Mouse (Mus musculus): ENCODE measurements around the gene Nop56.

Gene Nop56

DNA sequence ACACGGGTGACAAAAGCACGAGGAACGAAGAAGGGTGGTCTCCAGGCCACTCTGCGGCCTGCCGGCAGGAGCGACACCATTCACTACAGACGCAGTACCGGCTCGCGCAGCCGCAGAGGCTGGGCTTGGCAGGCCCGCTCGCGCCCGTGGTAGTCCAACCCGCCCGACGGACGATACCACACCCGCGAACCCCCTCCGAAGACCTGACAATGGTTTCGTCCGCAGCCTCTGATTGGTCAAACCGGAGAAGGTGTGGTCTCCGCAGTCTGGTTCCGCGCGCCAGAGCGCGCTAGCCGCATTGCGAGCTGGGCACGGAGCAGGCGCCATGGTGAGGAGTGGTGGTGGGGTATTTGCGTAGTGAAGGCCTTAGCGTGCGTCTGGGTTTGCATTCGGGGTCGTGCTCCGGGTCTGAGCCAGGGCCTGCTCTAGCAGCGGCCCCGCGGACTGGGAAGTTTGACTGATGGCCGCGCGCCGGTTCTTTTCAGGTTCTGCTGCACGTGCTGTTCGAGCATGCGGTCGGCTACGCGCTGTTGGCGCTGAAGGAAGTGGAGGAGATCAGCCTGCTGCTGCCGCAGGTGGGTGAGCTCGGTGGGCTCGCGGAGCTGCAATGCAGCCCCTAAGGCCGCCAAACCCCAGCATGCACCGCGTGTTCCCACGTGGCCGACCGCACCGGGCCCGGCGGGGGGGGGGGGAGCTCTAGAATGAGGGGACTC is at the start of gene Nop56:
Gene Nop56 (plus strand): TSS at position 282 of the 713 bp plus-strand sequence.
- DNase-seq (ENCODE audit: low spot score in 2 of 2), result peak; percentile 98 to 99

DNA sequence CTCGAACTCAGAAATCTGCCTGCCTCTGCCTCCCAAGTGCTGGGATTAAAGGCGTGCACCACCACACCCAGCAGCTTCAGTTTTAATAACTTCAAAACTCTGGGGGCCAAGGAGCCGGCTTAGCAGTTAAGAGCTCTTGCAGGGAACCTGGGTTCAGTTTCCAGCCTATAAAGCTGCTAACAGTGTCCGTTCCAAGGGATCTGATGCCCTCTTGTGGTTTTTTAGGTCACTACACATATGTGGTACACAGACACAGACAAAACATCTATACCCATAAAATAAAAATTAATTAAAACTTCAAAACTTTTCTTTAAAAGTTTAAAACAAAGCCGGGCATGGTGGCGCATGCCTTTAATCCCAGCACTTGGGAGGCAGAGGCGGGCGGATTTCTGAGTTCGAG is 27.3 kb upstream of the Nop56 start:
- DNase-seq (ENCODE audit: low spot score in 2 of 2), result peak in 1 of 2 experiments; percentile 2

DNA sequence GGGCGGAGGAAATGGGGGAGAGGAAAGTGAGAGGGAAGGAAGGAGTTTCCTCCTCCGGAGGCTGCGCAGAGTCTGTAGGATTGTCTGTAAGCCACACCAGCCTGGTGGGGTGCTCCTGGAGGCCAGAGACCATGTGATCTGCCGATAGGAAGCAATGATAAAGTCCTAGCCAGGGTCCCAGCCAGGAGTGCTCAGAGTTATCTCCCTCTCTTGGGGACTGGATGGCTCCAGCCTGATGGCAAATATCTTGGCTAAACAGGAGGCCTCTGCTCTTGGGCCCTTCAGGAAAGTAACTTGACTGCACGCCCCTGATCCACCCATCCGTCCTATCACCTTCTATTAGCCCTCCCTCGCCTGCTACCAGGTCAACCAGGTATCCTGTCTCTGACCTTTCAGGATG is 26.0 kb upstream of the Nop56 start:
- no peak for DNase-seq (ENCODE audit: low spot score in 2 of 2)

DNA sequence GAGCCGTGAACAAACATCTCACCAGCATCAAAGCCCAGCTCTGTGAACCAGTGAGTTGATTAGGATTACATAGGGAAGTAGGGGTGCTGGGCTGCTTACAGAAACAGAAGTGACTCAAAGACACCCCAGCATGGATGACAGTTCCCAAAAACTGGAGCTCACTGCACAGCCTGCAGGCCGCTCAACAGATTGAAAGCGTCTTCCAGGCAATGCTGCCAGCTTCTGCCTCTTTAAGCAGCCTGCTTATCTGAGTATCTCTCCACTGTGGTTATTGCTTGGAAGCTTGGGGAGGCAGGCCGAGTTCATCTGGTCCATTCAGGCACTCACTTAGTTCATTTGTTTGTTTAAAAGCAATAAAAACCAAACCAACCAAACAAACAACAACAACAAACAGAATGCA is 17.5 kb upstream of the Nop56 start:
- no peak for DNase-seq (ENCODE audit: low spot score in 2 of 2)

DNA sequence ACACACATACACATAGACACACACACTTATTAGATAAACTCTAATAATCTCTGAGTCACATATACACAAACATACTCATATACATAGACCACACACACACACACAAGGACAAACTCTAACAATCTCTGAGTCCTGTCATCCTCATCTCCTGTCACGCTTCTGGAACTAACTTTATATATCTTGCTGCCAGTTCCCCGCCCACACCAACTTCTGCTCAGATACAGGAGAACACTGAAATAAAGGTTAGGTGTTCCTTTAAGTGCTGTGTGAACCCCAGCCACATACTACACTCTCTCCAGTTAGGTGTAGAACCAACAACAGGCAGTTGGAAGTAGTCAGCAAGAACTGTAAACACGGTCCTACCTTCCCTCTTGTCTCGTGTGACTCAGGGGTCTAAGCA is 13.4 kb upstream of the Nop56 start:
- DNase-seq (ENCODE audit: low spot score in 2 of 2), result no peak

DNA sequence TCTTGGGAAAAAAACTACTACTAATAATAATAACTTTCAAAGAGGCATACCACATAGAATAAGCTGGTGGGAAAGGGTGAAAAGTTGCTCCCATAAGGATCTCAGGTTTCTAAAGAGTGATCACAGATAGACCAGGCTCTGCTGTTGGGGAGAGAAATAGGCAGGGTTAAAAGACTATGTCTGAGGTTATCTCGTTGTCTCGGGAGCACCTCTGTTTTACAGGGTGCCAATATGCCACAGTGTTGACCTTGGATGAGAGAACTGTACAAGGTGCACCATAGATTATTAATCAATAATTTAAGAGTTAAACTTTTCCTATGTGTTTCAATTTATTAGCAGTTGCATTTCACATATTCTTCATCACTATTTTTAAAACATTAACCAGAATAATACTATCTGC is 12.3 kb upstream of the Nop56 start:
- no peak for DNase-seq (ENCODE audit: low spot score in 2 of 2)

DNA sequence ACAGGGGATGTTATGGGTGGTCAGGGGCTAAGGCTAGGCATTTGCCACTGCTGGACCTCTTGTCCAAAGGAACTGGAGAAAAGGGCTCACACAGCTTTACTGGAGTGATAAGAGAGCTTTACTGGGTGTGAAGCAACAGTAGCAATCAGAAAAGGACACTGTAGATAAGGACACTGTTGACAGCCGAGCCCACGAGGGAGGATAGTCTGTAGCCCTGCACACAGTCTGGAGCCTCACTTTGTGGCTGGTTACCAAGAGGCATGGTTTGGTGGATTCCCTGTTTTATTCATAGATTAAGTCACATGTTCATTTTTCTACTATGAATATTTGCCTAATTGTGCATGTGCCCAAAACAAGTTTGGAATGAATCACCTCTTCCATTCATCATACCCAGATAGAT is 11.8 kb upstream of the Nop56 start:
- DNase-seq (ENCODE audit: low spot score in 2 of 2), result no peak

DNA sequence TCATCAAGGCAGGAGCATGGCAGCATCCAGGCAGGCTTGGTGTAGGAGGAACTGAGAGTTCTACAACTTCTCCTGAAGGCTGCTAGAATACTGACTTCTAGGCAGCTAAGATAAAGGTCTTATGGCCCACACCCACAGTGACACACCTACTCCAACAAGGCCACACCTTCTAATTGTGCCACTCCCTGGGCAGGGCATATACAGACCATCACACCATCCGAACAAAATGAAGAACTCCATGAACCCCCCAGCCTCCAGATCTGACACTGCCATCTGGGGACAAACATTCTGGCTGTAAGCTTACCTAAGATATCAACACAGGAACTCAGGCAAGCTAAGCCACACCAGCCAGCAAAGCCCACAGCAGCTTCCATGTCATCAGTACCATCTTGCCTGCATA is 8.7 kb upstream of the Nop56 start:
- DNase-seq (ENCODE audit: low spot score in 2 of 2), result no peak

DNA sequence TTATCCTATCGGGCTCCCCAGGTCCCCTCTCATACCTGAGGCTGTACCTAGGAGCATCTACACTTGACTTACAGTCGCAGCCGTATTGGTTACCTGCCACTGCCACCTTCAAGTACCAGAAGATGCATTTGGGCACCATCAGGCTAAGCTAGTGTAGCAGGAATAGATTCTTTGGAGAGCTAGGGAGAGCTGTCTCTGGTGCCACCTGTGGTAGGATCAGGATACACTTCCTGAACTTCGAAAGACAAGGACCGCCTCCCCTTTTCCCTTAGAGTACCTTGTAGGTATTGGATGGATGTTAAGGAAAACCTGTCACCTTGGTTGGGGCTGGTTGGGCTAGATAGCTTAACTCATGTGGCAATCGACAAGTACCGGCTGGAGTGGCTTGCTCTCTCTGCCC is 6.2 kb upstream of the Nop56 start:
- no peak for DNase-seq (ENCODE audit: low spot score in 2 of 2)

DNA sequence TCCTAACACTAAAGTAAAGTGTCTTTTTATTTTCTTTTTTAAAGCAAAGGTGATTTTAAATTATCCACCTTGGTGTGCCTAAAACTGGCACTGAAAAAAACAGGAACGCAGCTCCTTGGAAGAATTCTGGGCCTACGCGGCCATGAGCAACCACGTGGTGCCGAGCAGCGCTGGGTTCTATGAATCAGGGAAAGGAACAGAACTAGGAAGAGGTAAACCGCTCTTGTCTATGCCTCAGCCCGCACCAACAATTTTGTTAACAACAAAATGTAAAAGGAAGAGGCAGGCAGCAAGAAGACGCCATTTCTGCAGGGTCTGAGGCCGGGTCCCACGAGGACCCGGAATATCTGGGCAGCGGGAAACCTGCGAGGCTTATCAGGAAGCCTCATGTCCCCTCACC is 498 bp upstream of the Nop56 start:
- no peak for DNase-seq (ENCODE audit: low spot score in 2 of 2)

DNA sequence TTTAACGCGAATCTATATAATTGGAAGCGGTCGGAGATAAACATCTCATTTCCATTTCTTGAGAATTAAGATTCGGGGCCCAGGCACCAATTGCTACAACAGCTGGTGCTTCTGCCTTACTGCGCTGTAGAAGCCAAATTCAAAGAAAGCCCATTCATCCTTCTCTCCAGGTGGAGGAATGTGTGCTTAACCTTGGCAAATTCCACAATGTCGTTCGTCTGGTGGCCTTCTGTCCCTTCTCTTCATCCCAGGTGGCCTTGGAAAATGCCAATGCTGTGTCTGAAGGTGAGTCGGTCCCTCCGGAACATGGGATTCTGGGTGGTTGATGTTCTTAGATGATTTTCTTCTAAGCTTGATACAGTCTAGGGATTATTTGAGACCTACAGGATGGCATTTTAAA is 632 bp downstream of the Nop56 start:
- no peak for DNase-seq (ENCODE audit: low spot score in 2 of 2)

DNA sequence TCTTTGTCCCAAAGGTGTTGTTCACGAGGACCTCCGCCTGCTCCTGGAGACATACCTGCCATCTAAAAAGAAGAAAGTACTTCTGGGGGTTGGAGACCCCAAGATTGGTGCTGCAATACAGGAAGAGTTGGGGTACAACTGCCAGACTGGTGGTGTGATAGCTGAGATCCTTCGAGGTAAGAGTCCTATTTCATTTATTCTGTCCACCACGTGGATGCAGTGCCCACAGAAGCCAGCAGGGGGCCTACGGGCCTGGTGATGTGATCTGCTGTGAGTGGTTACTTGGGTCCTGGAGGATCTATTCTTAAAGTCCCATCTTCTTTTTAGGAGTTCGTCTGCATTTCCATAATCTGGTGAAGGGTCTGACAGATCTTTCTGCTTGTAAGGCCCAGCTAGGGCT is 1.4 kb downstream of the Nop56 start:
- DNase-seq (ENCODE audit: low spot score in 2 of 2), result no peak

DNA sequence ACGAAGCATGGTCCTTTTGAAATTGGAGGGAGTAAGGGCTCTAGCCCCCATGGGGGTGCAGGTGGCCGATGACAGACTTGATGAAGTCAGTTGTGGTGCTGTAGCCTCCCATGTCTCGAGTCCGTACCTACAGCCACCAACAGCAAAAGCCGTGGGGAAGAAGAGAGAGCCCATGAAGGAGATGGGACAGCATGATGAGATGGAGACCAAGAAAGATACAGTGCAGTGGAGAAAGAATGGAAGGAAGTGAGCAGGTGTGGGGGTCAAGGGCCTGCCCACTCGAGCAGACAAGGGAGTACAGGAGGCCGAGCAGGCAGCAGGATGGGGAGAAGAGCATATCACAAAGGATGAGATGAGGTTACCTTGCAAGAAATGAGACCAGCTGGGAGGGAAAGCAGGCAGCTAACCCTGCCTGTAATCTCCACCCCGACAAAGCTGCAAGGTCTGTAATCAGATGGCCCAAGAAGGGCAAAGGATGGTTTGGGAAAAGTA is 5.4 kb downstream of the Nop56 start:
- no peak for DNase-seq (ENCODE audit: low spot score in 2 of 2)

DNA sequence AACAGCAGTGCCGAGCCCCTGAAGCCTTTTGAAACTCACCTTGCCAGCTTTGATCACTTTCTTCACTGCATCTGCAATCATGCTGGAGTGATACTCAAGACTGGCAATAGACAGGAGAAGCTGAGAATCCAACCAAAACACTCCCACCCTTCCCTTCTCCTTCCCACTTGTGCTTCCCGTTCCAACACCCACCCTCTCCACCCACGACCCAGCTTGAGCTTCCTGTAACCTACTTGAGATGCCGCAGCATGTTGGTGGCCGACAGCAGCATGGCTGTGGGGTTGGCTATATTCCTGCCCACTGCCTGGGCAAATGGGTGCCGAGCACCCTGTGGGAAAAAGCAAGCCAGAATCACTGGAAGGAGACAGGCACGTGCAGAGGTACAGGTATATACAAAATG is 6.0 kb downstream of the Nop56 start:
- no peak for DNase-seq (ENCODE audit: low spot score in 2 of 2)

DNA sequence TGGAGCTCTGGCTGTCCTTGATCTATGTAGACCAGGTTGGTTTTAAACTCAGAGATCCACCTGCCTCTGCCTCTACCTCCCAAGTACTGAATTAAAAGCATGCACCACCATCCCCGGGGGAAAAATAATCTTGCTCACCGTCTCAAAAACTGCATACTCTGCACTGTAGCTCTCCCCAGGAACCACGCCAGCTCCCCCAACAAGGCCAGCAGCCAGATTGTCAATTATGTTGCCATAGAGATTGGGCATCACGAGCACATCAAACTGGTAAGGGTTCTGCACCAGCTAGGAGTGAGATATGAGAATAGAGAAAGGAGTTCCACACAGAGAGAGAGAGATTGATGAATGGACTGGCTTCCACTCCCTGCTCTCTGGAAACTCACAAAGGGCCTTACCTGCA is 6.6 kb downstream of the Nop56 start:
- DNase-seq (ENCODE audit: low spot score in 2 of 2), result no peak

DNA sequence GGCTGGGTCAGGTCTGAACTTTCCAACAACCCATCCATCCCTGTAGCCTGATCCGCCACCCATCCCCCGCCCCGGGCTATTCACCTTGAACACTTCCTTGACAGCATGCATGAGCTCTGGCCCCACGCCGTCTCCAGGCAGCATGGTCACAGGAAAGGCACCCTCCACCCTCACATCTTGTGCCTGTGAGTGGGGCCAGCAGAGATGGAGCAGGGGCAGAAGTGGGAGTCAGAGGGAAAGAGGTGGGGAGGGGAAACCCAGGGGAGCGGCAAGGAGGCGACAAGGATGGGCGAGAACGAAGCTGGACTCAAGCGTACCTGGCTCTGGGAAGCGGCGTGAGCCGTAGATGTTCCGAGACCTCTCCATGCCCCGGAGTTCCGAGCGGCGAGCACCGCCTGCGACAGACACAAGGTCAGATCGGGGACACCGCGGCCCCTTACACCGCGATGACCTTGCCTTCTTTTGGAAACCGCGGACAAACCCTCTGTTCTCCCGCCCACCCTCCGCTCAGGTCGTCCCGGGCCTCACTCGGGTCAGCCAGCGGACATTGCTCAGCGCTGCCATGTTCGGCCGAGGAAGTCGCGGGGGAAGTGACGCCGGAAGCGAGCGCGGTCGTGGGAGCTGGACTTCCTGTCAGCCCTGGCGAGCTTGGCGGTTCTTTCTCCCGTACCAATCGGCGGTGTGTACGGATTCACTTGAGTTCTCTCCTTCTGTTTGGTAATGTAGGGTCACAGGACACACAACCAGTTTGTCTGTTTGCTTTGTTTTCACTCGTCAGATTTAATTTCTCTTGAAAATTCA is 9.8 kb downstream of the Nop56 start, which contains the start of gene Idh3b:
Gene Idh3b (minus strand): TSS at position 694 of the 801 bp plus-strand sequence.
- peak; percentile 83 to 86 for DNase-seq (ENCODE audit: low spot score in 2 of 2)

DNA sequence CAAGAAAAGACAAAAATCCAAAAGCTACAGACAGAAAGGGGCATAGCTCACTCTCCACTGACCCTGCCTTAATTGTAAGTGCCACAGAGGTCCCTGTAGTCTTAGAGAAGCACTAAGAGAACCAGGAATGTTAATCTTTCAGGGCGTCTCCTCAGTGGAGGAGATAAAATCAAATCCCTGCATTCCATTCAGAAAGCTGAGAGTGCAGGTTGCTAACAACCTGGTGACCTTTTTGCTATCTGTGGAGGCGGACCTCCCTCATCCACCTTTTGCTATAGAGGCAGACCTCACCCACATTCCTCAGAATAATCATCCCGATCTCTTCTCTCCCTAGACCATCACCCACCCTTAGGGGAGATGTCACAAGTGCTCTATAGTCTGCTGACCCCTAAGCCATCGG is 14.9 kb downstream of the Nop56 start:
- DNase-seq (ENCODE audit: low spot score in 2 of 2), result no peak

DNA sequence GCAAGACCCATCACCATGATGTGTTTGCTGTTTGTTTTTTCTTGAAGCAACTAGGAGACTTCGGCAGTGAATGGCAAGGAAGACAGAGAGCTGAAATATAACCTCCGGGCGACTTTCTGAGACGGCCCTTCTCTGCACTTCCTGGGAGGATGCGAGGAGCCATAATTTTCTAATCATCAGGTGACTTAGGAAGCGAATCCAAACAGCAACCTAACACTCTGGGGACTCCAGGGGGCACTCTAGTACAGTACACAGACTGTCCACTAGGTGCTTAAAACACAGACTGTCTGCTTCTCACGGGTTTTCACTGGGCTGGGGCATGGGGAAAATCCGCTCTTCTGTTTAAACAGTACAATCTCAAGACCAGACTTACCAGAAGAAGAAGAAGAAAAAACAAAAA is 17.2 kb downstream of the Nop56 start:
- DNase-seq (ENCODE audit: low spot score in 2 of 2), result peak; percentile 21 to 42

DNA sequence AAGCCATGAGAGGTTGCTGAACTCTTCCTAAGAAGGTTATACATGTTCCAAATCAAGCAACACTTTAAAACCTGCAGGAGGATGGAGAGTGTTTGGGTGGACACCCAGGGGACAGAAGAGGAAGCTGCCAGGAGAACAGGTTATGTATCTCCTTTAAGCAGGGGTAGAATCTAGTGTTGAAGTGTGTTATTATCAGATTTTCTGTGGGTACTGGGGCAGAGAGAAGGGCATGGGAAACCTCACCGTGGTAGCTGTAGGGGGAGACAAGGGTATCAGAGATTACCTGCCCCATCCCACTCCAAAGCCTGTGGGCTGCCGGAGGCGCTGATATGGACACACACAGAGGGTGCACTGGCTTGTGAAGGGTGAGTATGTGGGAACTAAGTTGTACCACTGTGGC is 18.8 kb downstream of the Nop56 start:
- DNase-seq (ENCODE audit: low spot score in 2 of 2), result no peak

DNA sequence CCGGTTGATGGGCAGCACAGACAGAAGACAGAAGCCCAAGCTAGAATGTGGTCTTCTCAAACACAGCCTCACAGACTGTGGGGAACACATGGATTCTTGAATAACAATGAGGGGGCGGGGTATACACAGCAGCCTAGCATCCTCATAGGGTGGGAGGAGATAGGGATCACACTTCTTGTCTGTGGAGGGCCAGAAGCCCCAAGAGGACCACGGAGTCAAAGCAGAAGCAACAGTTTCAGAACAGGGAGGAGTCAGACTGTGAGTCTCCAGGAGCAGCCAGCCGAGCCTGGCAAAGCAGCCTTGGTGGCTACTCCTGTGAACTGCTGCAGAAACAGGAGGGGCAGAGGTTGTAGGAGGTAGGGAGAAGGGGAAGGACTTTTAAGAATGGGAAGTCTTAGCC is 19.3 kb downstream of the Nop56 start:
- no peak for DNase-seq (ENCODE audit: low spot score in 2 of 2)

DNA sequence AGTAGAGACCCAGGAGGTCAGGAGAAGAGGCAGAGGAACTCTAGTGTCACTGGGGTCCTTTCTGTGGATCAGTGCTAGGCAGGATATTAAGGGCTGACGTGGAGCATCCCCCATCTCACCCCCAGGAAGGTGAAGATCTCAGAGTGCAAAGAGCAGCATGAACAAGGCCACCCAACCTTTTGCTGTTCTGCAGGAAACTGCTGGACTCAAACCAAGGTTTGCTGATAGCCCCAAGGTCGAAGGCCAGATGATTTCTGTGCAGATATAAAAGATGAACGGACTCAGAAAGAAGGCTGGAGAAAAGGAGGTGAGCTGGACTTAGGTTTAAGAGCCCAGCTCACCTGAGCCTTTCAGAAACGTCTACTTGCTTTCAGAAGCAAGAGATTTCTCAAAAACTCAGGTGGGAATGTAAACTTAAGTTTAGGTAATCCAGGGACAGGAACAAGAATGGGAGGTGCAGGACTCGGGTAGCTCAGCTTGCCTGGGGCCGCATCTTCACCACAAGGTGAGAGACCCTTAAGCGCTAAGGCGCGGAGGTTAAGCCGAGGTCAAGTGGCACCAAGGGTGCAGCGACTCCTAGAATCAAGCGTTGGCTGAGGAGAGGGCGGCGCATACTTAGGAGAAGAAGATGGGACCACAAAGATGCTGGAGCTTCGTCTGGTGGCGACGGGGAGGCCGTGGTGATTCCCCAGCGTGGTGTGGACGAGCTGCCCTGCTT is 20.1 kb downstream of the Nop56 start:
- no peak for DNase-seq (ENCODE audit: low spot score in 2 of 2)

DNA sequence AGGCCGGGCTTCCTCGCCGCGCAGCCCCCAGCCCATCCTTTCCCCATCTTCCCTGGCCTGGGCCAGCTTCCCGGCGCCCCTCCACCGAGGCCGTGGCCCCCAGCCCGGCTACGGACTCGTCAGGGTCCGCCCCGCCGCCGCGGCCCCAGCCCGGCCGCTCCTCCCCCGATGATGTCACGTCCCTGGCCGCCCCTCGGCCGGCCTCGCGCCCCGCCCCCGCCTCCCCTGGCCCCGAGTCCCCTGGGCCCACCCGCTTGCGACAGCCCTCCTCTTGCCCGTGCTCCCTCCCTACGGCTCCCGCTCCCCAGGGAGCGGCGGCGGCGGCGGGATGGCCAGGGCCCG is 20.7 kb downstream of the Nop56 start, which contains the start of gene Ebf4:
Gene Ebf4 (plus strand): TSS at position 234 of the 342 bp plus-strand sequence.
- DNase-seq (ENCODE audit: low spot score in 2 of 2), result peak; percentile 19 to 29

Measured in urinary bladder, adult 18-20 months (tissue).